Mouse (Mus musculus): ENCODE measurements around the gene Usp1.

DNA sequence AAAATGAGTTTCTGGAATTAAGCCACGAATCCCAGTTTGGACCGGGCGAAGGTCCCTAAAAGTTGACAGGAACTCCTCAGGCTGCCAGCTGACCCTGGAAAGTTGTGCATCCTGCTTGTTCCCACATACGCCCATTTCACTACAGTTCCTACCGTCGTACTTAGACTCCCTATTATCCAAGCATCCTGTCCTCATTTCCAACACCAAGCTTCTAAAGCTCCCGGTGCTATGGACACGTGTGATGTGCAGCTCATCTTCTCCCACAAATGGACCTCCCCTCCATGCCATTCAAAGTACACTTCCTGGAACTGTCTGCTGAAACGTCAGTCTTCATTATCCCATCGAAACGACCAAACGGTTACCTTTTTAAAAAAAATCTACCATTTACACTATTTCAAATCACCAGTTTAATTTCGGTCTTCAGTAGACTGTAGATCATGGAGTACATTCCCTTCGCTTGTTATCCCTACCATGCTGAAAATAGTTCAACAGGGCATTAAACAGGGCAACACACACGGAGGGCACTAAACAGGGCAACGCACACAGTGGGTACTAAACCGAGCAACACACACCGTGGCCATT is 1.5 kb upstream of the Usp1 start:
- no peak for TF ChIP-seq POLR2A (IDR thresholded peaks at IDR 0.05; ENCODE audit: insufficient read depth, low read length)
- no peak for TF ChIP-seq CTCF (IDR thresholded peaks at IDR 0.05; ENCODE audit: low read depth, low read length)
- no peak for TF ChIP-seq EP300 (IDR thresholded peaks at IDR 0.05; ENCODE audit: insufficient read depth, low read depth, low read length)
